Mouse (Mus musculus) cerebellum, adult 2 months (tissue): ENCODE data around the gene Pepd. TPM values are rescaled to one million over a fixed set of nuclear protein-coding genes. Genes with fewer than 3 reads are reported as not detected.

ENCODE experiments used
- DNase-seq, 2 experiments: peaks; one replicate each; pipeline ENCODE4 v3.0.0; 2021
- H3K27ac ChIP-seq: fragments of 200-500 bp; 2 replicates; pipeline ENCODE4 v1.5.1; 2012; ENCODE audit warnings: low read length, control low read depth, inconsistent platforms; ENCODE audit not compliant: insufficient read depth
- H3K27me3 ChIP-seq: fragments of 200-500 bp; 2 replicates; pipeline ENCODE4 v1.6.1; 2012; ENCODE audit warnings: inconsistent platforms, mild to moderate bottlenecking, low read length, moderate library complexity; ENCODE audit not compliant: control insufficient read depth, insufficient read depth
- H3K4me1 ChIP-seq: fragments of 200-500 bp; 2 replicates; pipeline ENCODE4 v1.6.1; 2011; ENCODE audit warnings: low read length; ENCODE audit not compliant: control insufficient read depth, insufficient read depth
- H3K4me3 ChIP-seq: fragments of 200-500 bp; replicated peaks from 2 replicates; pipeline ENCODE3; 2011; ENCODE audit warnings: mild to moderate bottlenecking, low read depth, low read length, control low read depth; ENCODE audit not compliant: insufficient read depth
- CTCF ChIP-seq: fragments of 200-500 bp; IDR thresholded peaks from 2 replicates; pipeline ENCODE4 v1.5.1; 2011; ENCODE audit warnings: low read depth, mild to moderate bottlenecking, control low read depth, low read length, moderate library complexity, borderline replicate concordance; ENCODE audit not compliant: insufficient read depth
- POLR2A ChIP-seq: fragments of 200-500 bp; IDR thresholded peaks from 2 replicates; pipeline ENCODE4 v1.6.1; 2011; ENCODE audit warnings: low read length, control low read depth, borderline replicate concordance; ENCODE audit not compliant: insufficient read depth
- WGBS: fragments of 180-500 bp; shearing (Covaris S2); methylation state at CpG from one replicate; pipeline ENCODE4 v1.1.7; 2018; 5-methylcytosine and 5-hydroxymethylcytosine counted together
- polyA plus RNA-seq: library from polyadenylated mRNA; depleted of rRNA; stranded (reverse); fragments of >200 nt; gene quantifications from 2 replicates; pipeline ENCODE4 v1.2.3, GENCODE M21; 2012

The Pepd gene
- polyA plus RNA-seq, 1 experiment: 55.1 TPM

DNA sequence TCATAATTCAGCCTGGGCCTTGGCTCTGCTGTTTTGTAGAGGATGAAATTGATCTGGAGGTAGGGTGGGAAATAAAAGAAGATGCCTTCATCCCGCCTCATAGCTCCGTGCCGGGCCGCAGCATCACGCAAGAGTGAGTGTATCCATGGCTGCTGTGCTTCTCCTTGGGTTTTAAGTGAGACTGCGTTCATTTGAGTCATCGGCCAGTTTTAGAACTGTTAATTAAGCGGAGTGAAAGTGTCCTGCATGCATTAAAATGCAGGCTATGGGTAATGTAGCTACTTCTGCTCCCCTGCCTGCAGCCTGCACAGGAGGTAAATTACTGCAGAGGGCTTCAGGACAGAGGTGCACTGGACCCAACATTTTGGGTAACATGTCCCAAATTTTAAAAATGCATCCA, 45.0 kb downstream of the Pepd start:
- TF ChIP-seq POLR2A (no peak), CTCF (no peak)

DNA sequence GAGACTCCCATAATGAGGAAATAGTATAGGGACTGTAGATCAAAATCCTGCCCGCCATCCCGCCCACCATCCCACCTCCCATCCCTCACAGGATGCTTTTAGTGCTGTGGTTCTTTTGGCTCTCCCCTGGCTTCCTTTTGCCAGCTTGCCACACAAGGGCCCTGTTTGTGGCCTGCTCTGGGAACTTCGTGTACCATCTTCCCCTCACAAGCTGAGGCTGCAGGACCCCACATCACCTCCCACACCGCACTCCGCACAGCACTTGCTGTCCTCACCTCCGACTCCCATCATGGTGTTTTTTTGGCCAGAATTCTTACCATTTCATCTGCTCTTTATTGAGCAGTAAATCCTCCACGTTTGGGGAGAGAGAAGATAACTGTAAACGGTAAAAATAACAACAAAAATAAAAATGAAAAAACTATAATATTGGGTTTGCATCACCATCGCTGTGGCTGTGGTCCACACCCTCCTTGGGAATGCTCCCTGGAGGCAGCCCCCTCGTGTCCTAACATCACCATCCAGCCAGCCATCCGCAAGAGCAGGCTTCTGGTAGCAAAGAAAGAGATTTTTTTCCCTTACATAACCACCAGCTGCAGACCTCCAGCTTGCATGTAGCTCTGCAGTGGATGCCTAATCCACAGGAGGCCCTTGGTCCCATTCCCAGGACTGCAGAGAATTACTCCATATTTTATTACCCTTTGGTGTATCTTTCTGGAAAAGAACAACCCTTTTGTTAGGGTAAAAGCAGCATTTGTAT, 51.9 kb downstream of the Pepd start:
- no peaks in the 10 kb centered on the region for H3K27me3 ChIP-seq
- no peaks in the 10 kb centered on the region for H3K4me1 ChIP-seq
- no peak overlapping the region for H3K27ac ChIP-seq
- WGBS: 73% methylated on average over 11 of the region's 11 CpGs
- no peak overlapping the region for H3K4me3 ChIP-seq
- TF ChIP-seq CTCF (no peak), POLR2A (no peak)
- no peak for DNase-seq

More for the DNA sequence above, 45.0 kb downstream of the Pepd start:
- H3K4me1 ChIP-seq: no peaks in the 10 kb centered on the region
- no peak overlapping the region for H3K4me3 ChIP-seq
- H3K27me3 ChIP-seq: no peaks in the 10 kb centered on the region
- 94% methylated on average over 8 of the region's 8 CpGs for WGBS
- no peak overlapping the region for H3K27ac ChIP-seq
- no peak for DNase-seq

DNA sequence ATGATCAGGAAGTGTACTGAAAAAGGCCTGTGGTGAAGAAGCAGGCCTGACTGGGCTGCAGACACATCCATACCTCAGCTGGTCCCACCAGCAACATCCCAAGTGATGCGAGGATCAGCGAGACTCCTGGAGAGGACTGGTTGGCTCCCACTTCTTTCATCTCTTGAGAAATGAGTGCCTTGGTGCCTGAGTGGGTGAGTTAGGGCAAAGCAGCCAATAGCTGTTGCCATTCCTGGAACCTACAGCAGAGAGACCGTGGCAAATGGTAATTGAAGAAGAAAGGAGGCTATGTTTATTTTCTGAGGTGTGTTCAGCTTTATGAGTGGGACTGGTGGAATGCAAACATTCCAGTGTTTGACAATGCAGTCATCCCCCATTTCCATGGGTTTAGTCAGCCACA, 55.2 kb downstream of the Pepd start:
- no peak overlapping the region for H3K27ac ChIP-seq
- no peak for TF ChIP-seq POLR2A
- TF ChIP-seq CTCF: no peak
- 91% methylated on average over 3 of the region's 3 CpGs for WGBS
- no peaks in the 10 kb centered on the region for H3K4me1 ChIP-seq
- no peak overlapping the region for H3K4me3 ChIP-seq
- H3K27me3 ChIP-seq: no peaks in the 10 kb centered on the region
- DNase-seq: no peak

DNA sequence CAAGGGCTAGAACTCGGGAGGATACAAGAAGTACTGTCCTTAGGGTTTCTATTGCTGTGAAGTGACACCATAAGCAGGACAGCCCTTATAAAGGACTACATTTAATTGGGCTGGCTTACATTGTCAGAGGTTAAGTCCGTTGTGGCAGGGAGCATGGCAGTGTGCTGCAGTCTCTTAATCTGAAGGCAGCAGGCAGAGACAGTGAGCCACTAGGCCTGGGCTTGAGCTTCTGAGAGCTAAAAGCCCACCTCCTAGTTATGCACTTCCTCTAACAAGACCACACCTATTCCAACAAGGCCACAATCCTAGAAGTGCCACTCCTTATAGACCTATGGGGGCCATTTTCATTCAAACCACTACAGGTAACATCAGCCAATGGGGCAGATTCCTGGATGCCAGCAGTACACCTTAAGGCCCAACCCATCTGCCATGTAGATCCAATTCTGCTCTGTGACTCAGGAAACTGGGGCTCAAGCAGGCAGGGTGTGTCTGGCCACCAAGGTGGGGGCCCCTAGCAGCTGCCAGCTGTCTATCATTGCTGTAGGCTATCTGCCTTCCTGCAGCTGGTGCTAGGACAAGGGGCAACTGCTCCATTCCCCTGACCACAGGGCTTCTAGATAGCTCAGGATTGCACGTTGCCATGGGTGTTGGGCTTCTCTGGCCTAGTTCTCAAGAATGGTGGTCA, 56.7 kb downstream of the Pepd start:
- no peaks in the 10 kb centered on the region for H3K27me3 ChIP-seq
- no peak overlapping the region for H3K4me3 ChIP-seq
- H3K4me1 ChIP-seq: no peaks in the 10 kb centered on the region
- no peak for TF ChIP-seq CTCF
- no peak for TF ChIP-seq POLR2A
- WGBS: 83% methylated on average over 3 of the region's 3 CpGs
- no peak for DNase-seq
- H3K27ac ChIP-seq: no peak overlapping the region

DNA sequence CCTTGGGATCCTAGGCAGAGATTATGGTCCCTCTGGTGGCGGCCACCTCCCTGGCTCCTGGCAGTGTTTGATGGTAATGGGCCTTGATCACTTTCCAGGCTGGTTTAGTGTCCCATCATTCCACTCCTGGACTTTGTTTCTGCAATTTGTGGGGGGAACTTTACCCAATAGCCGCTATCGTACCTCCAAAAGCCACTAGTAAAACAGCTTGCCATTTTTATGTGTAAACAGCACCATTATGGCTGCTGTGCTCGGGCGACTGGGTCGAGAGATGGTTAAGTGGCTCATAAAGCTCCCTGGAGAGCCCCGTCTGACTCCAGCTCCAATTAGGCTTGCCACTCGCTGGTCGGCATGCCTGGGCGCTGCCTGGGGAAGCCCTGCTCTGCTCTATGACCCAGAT, 59.6 kb downstream of the Pepd start:
- Histone ChIP-seq H3K4me3 (no peak overlapping the region), H3K27ac (no peak overlapping the region), H3K27me3 (no peaks in the 10 kb centered on the region), H3K4me1 (no peaks in the 10 kb centered on the region)
- DNase-seq: no peak
- WGBS: 71% methylated on average over 10 of the region's 10 CpGs
- TF ChIP-seq CTCF (no peak), POLR2A (no peak)

DNA sequence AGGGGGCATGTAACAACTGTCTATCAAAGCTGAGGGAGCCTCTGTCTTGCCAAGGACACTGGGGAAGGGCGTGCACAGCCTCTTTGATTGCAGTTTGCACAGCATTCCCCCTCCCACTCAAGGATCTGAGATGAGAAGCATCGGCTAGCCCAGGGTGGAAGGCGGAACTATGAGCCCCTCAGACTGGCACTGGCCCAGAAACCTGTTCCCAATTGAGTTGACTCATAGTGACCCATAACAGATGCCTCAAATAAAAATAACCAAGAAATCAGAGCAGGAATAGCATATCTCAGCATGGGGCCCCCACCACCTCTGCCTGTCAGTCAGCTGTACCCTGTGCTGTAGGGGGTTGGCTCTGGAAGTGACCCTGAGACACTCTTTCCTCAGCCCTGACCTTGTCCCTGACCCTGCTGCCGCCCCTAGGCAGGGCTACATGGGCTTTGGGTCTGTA, 60.8 kb downstream of the Pepd start:
- Histone ChIP-seq H3K4me1 (no peaks in the 10 kb centered on the region), H3K4me3 (no peak overlapping the region), H3K27ac (no peak overlapping the region), H3K27me3 (no peaks in the 10 kb centered on the region)
- no peak for TF ChIP-seq CTCF
- DNase-seq: peak in 1 of 2 experiments; percentile 6
- 39% methylated on average over 4 of the region's 4 CpGs for WGBS

DNA sequence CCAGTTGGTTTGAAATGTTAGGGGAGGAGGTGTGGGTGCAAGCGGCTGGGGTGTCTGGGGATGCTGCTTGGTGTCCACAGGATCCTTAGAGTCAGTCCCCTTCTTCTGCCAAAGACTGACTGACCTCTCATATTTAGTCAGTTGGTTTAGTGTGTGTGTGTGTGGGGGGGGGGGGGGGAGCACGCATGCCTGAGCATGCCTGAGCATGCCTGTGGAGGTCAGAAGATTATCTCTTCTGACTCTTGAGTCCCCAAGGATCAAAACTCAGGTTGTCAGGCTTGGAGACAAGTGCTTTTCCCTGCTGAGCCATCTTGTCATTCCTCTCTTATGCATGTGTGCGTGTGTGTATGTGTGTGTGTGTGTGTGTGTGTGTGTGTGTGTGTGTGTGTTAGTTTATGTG, 61.7 kb downstream of the Pepd start:
- Histone ChIP-seq H3K27me3 (no peaks in the 10 kb centered on the region), H3K27ac (no peak overlapping the region), H3K4me1 (no peaks in the 10 kb centered on the region), H3K4me3 (no peak overlapping the region)
- no peak for TF ChIP-seq POLR2A
- TF ChIP-seq CTCF: no peak
- WGBS: 81% methylated on average over 3 of the region's 3 CpGs
- DNase-seq: no peak

DNA sequence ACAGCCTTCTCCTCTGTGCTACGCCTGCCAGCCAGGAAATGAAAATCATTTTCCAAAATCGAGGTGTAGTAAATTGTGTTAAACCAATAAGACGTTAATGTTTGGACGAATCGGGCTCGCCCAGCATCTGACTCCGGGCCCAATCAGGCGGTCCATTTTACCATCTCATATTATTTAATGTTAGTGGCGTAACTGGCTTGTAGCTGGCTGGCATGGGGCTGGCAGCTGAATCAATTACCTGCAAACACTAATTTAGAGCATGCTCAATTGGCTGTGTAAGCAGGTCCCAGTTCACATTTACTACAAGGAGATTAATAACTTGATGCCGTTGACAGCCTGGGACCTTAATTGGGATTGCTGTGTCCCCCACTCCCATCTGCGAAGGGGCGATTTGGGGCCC, 63.7 kb downstream of the Pepd start:
- no peak for DNase-seq
- H3K4me1 ChIP-seq: no peaks in the 10 kb centered on the region
- H3K4me3 ChIP-seq: no peak overlapping the region
- TF ChIP-seq POLR2A (no peak), CTCF (no peak)
- 89% methylated on average over 12 of the region's 12 CpGs for WGBS
- no peaks in the 10 kb centered on the region for H3K27me3 ChIP-seq
- H3K27ac ChIP-seq: no peak overlapping the region
